Mouse (Mus musculus) liver, postnatal 0 days (tissue): ENCODE measurements around the gene Aox3.

Source experiments
- CTCF ChIP-seq: sonication (generic); IDR thresholded peaks from 2 replicates; pipeline ENCODE4 v1.5.1; 2016; ENCODE audit warnings: antibody characterized with exemption, low read depth
- EP300 ChIP-seq: IDR thresholded peaks from 2 replicates; pipeline ENCODE4 v1.6.1; 2016; ENCODE audit warnings: antibody characterized with exemption, low read depth, mild to moderate bottlenecking

DNA sequence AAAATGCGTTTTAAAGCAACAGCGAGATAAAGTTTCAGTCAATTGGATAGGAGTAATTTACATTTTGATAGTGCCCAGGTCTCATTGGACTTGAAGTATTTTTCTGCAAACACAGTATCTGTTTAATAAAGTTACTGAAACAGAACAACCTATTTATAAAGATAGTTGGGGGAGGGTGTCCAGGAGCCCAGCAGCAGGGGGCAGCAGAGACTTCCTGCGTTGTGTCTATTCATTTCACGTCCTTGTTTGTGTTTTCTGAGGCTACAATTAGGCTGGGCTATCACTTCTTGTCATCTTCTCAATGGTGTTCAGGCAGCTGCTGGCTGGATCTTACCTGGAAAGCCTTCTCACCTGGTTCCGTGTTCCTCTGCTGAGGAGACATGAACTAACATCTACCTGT, 43.8 kb downstream of the Aox3 start:
- TF ChIP-seq CTCF (peak; percentile 66), EP300 (no peak)
